Mouse (Mus musculus) kidney, adult 2 months (tissue): ENCODE results near the gene Nphp3.

Experiments
- CTCF ChIP-seq: fragments of 200-500 bp; conservative IDR thresholded peaks from 2 replicates; pipeline ENCODE4 v1.5.1; 2011; ENCODE audit warnings: low read depth, mild to moderate bottlenecking, control low read depth, low read length, moderate library complexity, mixed read lengths; ENCODE audit not compliant: insufficient read depth, insufficient read length
- POLR2A ChIP-seq: fragments of 200-500 bp; IDR thresholded peaks from one replicate; pipeline ENCODE4 v1.6.1; 2011; ENCODE audit warnings: low read depth, low read length, control low read depth

DNA sequence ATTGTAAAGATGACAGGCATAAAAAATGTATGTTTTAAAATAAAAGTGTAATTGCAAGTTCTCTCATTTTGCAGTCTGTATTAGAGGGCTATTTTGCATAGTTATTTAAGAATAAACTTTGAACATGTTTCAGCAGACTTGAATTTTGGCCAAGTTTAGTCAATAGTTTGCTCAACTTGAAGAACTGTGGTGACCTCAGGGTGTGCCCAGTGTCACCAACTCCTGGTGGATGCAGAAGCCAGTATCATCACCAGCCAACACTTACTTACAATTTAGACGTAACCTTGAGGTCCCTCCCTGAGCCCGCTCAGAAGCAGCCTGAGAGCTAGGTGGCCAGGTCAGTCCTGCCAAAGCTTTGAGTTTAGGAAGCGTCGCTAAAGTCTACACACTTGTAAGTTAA is 41.3 kb downstream of the Nphp3 start:
- TF ChIP-seq CTCF (no peak), POLR2A (no peak)
